Mouse (Mus musculus) B cell, adult 2 months (primary cell): ENCODE measurements around the gene Lhx4.

ENCODE experiments used
- DNase-seq, 2 experiments: peaks; one replicate each; pipeline ENCODE4 v3.0.0; 2022

The Lhx4 gene

GRCm38 (mm10) chr1:155751484-155752255 lies at the start of gene Lhx4:
Gene Lhx4, minus strand, starts transcription at chr1:155751684.
- no peak for DNase-seq

- DNase-seq: no peak
Measured at GRCm38 (mm10) chr1:155798000-155798399, 46.5 kb upstream of the Lhx4 start.

- no peak for DNase-seq
Measured at GRCm38 (mm10) chr1:155797425-155797824, 45.9 kb upstream of the Lhx4 start.

GRCm38 (mm10) chr1:155796757-155797405 lies 45.4 kb upstream of the Lhx4 start:
- no peak for DNase-seq

- no peak for DNase-seq
Measured at GRCm38 (mm10) chr1:155795791-155796233, 44.3 kb upstream of the Lhx4 start.

GRCm38 (mm10) chr1:155794855-155795254 lies 43.4 kb upstream of the Lhx4 start:
- DNase-seq: no peak

GRCm38 (mm10) chr1:155791919-155792318 lies 40.4 kb upstream of the Lhx4 start:
- DNase-seq: no peak

GRCm38 (mm10) chr1:155790111-155790974 lies 38.9 kb upstream of the Lhx4 start:
- DNase-seq: no peak

- no peak for DNase-seq
Measured at GRCm38 (mm10) chr1:155785886-155786285, 34.4 kb upstream of the Lhx4 start.

GRCm38 (mm10) chr1:155784343-155785205 lies 33.1 kb upstream of the Lhx4 start:
- peak; percentile 55 for DNase-seq

- peak; percentile 54 to 60 for DNase-seq
Measured at GRCm38 (mm10) chr1:155782382-155782781, 30.9 kb upstream of the Lhx4 start.

GRCm38 (mm10) chr1:155777641-155778625 lies 26.4 kb upstream of the Lhx4 start:
- no peak for DNase-seq

- DNase-seq: no peak
Measured at GRCm38 (mm10) chr1:155759167-155759566, 7.7 kb upstream of the Lhx4 start.

- no peak for DNase-seq
Measured at GRCm38 (mm10) chr1:155758711-155759110, 7.2 kb upstream of the Lhx4 start.

GRCm38 (mm10) chr1:155757621-155758020 lies 6.1 kb upstream of the Lhx4 start:
- no peak for DNase-seq

GRCm38 (mm10) chr1:155753411-155753810 lies 1.9 kb upstream of the Lhx4 start:
- DNase-seq: no peak

GRCm38 (mm10) chr1:155750517-155751178 lies 836 bp downstream of the Lhx4 start:
- DNase-seq: no peak

GRCm38 (mm10) chr1:155747911-155748310 lies 3.6 kb downstream of the Lhx4 start:
- DNase-seq: no peak

- no peak for DNase-seq
Measured at GRCm38 (mm10) chr1:155747011-155747410, 4.5 kb downstream of the Lhx4 start.
